Mouse (Mus musculus) embryo, embryonic 11 days (tissue): Measurements from ENCODE around the gene Gm2696.
"Not testable (repeated sequence)": the region's sequence is repeated elsewhere in the genome, so short reads cannot be mapped to it uniquely, and the experiment has no call there.

ENCODE experiments used
- DNase-seq: peaks from one replicate; pipeline ENCODE4 v3.0.0-alpha.2; 2015

Gene Gm2696

GRCm38 (mm10) chr10:77814382-77814781 lies at the start of gene Gm2696:
Gene Gm2696 (plus strand): TSS chr10:77814682.
- no peak for DNase-seq

GRCm38 (mm10) chr10:77769727-77770126 lies 44.8 kb upstream of the Gm2696 start:
- no peak for DNase-seq

GRCm38 (mm10) chr10:77771225-77771624 lies 43.3 kb upstream of the Gm2696 start, which contains the start of gene Gm3238:
Gene Gm3238 (minus strand): TSS chr10:77771325.
- not testable (repeated sequence) for DNase-seq

- DNase-seq = not testable (repeated sequence)
These were observed 42.3 kb upstream of the Gm2696 start for GRCm38 (mm10) chr10:77772142-77772541.

GRCm38 (mm10) chr10:77776844-77777243 lies 37.6 kb upstream of the Gm2696 start, which contains the start of gene Gm7138:
Gene Gm7138 (minus strand): TSS chr10:77776944.
- DNase-seq = not testable (repeated sequence)

- not testable (repeated sequence) for DNase-seq
These were observed 32.0 kb upstream of the Gm2696 start, which contains the start of gene Gm3250 for GRCm38 (mm10) chr10:77782442-77782841. Gene Gm3250 (minus strand): TSS chr10:77782542.

- not testable (repeated sequence) for DNase-seq
These were observed 31.1 kb upstream of the Gm2696 start for GRCm38 (mm10) chr10:77783396-77783795.

GRCm38 (mm10) chr10:77787876-77788275 lies 26.6 kb upstream of the Gm2696 start, which contains the start of gene Gm7137:
Gene Gm7137 (minus strand): TSS chr10:77788200.
- not testable (repeated sequence) for DNase-seq

GRCm38 (mm10) chr10:77788621-77789020 lies 25.9 kb upstream of the Gm2696 start:
- no peak for DNase-seq

- no peak for DNase-seq
These were observed 19.5 kb upstream of the Gm2696 start, which contains the start of gene Gm9639 for GRCm38 (mm10) chr10:77794976-77795375. Gene Gm9639 (minus strand): TSS chr10:77795076.

- no peak for DNase-seq
These were observed 16.8 kb upstream of the Gm2696 start for GRCm38 (mm10) chr10:77797677-77798076.

- not testable (repeated sequence) for DNase-seq
These were observed 16.1 kb upstream of the Gm2696 start for GRCm38 (mm10) chr10:77798164-77798920.

GRCm38 (mm10) chr10:77798921-77799508 lies 15.5 kb upstream of the Gm2696 start, which contains the start of gene Gm19668:
Gene Gm19668 (minus strand): TSS chr10:77799133.
- no peak for DNase-seq

- no peak for DNase-seq
These were observed 10.4 kb upstream of the Gm2696 start for GRCm38 (mm10) chr10:77804095-77804494.

GRCm38 (mm10) chr10:77811743-77812142 lies 2.7 kb upstream of the Gm2696 start, which contains the start of gene Gm9507:
Gene Gm9507 (minus strand): TSS chr10:77811843.
- no peak for DNase-seq

- peak; percentile 45 for DNase-seq
These were observed 1.0 kb downstream of the Gm2696 start for GRCm38 (mm10) chr10:77815514-77815913.

- no peak for DNase-seq
These were observed 4.0 kb downstream of the Gm2696 start for GRCm38 (mm10) chr10:77818523-77818922.

- DNase-seq = no peak
These were observed 4.7 kb downstream of the Gm2696 start for GRCm38 (mm10) chr10:77819203-77819602.

- no peak for DNase-seq
These were observed 12.5 kb downstream of the Gm2696 start, which contains the start of gene Krtap10-4 for GRCm38 (mm10) chr10:77826951-77827350. Gene Krtap10-4 (minus strand): TSS chr10:77827095.

- DNase-seq = no peak
These were observed 21.2 kb downstream of the Gm2696 start, which contains the start of gene Krtap10-10 for GRCm38 (mm10) chr10:77835647-77836046. Gene Krtap10-10 (plus strand): TSS chr10:77835947.

- DNase-seq = no peak
These were observed 24.5 kb downstream of the Gm2696 start for GRCm38 (mm10) chr10:77839006-77839405.

GRCm38 (mm10) chr10:77846503-77846902 lies 32.0 kb downstream of the Gm2696 start, which contains the start of gene Gm36176:
Gene Gm36176 (plus strand): TSS chr10:77846803.
- no peak for DNase-seq

GRCm38 (mm10) chr10:77846961-77847360 lies 32.5 kb downstream of the Gm2696 start:
- no peak for DNase-seq
